Mouse (Mus musculus): ENCODE results near the gene Pga5. TPM values are rescaled to one million over a fixed set of nuclear protein-coding genes. Genes with fewer than 3 reads are reported as not detected.

The Pga5 gene
- polyA plus RNA-seq, 1 experiment from 2014 or later: not detected

- no peaks in the 10 kb centered on the region for H3K9me3 ChIP-seq (ENCODE audit: control insufficient read depth, low read length)
- H3K9ac ChIP-seq (ENCODE audit: low read depth, low read length): no peak overlapping the region
- no peak for ATAC-seq
- H3K4me2 ChIP-seq (ENCODE audit: low read length): no peak overlapping the region
- H3K27ac ChIP-seq (ENCODE audit: low read depth, low read length): no peak overlapping the region
- H3K4me3 ChIP-seq (ENCODE audit: low read length): no peak overlapping the region
- H3K27me3 ChIP-seq (replicated peaks; ENCODE audit: control insufficient read depth, insufficient read depth, low read length): no peaks in the 10 kb centered on the region
- no peaks in the 10 kb centered on the region for H3K36me3 ChIP-seq (ENCODE audit: control insufficient read depth, insufficient read depth, low read length)
- 68% methylated on average over 5 of the region's 5 CpGs for WGBS
- H3K4me1 ChIP-seq (ENCODE audit: control insufficient read depth, insufficient read depth, low read depth, low read length): no peaks in the 10 kb centered on the region
Measured at GRCm38 (mm10) chr19:10661373-10661772, 16.5 kb downstream of the Pga5 start.

DNA sequence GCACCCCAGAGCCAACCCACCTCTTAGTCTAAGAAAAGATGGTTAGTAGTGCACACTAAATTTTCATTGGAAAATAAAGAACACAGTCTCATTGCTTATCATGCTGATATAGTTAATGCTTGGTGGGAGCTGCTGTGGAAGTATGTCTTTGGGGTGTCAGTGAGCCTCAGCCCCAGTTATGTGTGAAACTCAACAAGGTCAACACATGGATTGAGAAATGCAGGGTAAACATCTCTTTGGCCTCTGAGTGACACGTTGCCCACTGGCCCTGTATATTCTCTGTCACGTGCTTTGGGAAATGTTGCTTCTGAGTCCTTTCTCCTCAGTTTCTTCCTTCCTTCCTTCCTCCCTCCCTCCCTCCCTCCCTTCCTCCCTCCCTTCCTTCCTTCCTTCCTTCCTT lies 19.5 kb downstream of the Pga5 start:
- no peak overlapping the region for H3K9ac ChIP-seq (ENCODE audit: low read depth, low read length)
- no peaks in the 10 kb centered on the region for H3K36me3 ChIP-seq (ENCODE audit: control insufficient read depth, insufficient read depth, low read length)
- no peak overlapping the region for H3K27ac ChIP-seq (ENCODE audit: low read depth, low read length)
- H3K4me3 ChIP-seq (ENCODE audit: low read length): no peak overlapping the region
- WGBS: 80% methylated on average over 2 of the region's 2 CpGs
- H3K4me2 ChIP-seq (ENCODE audit: low read length): no peak overlapping the region
- H3K27me3 ChIP-seq (replicated peaks; ENCODE audit: control insufficient read depth, insufficient read depth, low read length): no peaks in the 10 kb centered on the region
- H3K9me3 ChIP-seq (ENCODE audit: control insufficient read depth, low read length): no peaks in the 10 kb centered on the region
- no peak for ATAC-seq
- H3K4me1 ChIP-seq (ENCODE audit: control insufficient read depth, insufficient read depth, low read depth, low read length): no peaks in the 10 kb centered on the region

GRCm38 (mm10) chr19:10657742-10658141 lies 20.1 kb downstream of the Pga5 start:
- Histone ChIP-seq H3K9me3 (ENCODE audit: control insufficient read depth, low read length) (no peaks in the 10 kb centered on the region), H3K36me3 (ENCODE audit: control insufficient read depth, insufficient read depth, low read length) (no peaks in the 10 kb centered on the region), H3K27me3 (replicated peaks; ENCODE audit: control insufficient read depth, insufficient read depth, low read length) (no peaks in the 10 kb centered on the region), H3K9ac (ENCODE audit: low read depth, low read length) (no peak overlapping the region), H3K4me1 (ENCODE audit: control insufficient read depth, insufficient read depth, low read depth, low read length) (no peaks in the 10 kb centered on the region), H3K27ac (ENCODE audit: low read depth, low read length) (no peak overlapping the region), H3K4me2 (ENCODE audit: low read length) (no peak overlapping the region), H3K4me3 (ENCODE audit: low read length) (no peak overlapping the region)
- WGBS: 85% methylated on average over 5 of the region's 5 CpGs
- no peak for ATAC-seq

DNA sequence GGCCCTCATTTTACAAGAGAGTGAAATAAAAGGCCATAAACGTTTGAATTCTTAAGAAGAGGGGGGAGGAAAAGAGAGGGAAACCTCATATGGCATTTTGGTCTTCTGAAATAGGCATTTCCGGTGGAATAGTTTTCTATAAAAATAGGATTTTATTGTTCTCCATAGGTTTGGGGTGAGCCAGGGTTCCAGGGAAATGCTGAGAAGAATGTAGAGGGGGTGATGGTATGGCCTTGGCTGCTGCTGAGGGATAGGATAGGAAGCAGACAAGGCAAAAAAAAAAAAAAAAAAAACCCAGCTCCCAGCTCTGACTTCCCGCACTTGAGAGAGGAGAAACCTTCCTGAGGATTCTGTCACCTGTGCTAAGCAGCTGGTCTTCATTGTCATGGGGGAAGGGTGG lies 21.8 kb downstream of the Pga5 start:
- WGBS: 59% methylated on average over 3 of the region's 3 CpGs
- H3K27ac ChIP-seq (ENCODE audit: low read depth, low read length): no peak overlapping the region
- H3K27me3 ChIP-seq (replicated peaks; ENCODE audit: control insufficient read depth, insufficient read depth, low read length): no peaks in the 10 kb centered on the region
- H3K36me3 ChIP-seq (ENCODE audit: control insufficient read depth, insufficient read depth, low read length): no peaks in the 10 kb centered on the region
- no peak overlapping the region for H3K9ac ChIP-seq (ENCODE audit: low read depth, low read length)
- no peaks in the 10 kb centered on the region for H3K4me1 ChIP-seq (ENCODE audit: control insufficient read depth, insufficient read depth, low read depth, low read length)
- H3K9me3 ChIP-seq (ENCODE audit: control insufficient read depth, low read length): no peaks in the 10 kb centered on the region
- no peak overlapping the region for H3K4me2 ChIP-seq (ENCODE audit: low read length)
- no peak overlapping the region for H3K4me3 ChIP-seq (ENCODE audit: low read length)
- no peak for ATAC-seq

DNA sequence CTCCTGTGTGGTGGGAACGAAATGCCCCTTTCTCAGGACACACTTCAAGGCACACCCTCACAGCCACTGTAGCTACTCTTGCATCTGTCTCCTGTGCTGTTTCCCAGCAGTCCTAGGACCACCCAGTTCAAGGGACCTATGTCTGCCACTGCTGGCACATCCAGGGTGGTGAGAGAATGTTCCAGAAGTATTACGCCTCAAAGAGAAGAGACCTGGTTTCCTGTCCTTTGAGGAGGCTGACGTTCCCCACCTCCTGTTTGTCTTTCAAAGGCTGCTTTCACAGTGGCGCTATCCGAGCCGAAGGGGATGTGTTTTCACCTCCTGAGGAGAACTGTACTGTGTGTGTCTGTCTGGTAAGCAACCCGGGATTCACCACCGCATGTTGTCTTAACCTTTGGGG lies 29.7 kb downstream of the Pga5 start:
- 78% methylated on average over 8 of the region's 8 CpGs for WGBS

DNA sequence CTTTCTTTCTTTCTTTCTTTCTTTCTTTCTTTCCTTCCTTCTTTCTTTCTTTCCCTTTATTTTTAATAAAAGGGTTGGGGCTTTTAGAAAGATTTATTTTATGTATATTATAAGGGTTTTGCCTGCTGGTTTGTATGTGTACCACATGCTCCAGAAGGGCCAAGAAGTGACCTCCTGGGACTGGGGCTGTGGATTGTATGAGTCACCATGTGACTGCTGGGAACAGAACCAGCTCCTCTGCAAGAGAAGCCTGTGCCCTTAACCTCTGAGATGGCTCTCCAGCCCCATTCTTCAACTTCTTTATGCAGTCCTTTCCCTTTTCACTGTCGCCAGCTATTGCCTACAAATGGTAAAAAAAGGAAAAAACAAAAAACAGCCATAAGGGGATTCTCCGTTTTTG lies 32.3 kb downstream of the Pga5 start:
- Histone ChIP-seq H3K36me3 (ENCODE audit: control insufficient read depth, insufficient read depth, low read length) (no peaks in the 10 kb centered on the region), H3K27me3 (replicated peaks; ENCODE audit: control insufficient read depth, insufficient read depth, low read length) (no peaks in the 10 kb centered on the region), H3K4me1 (ENCODE audit: control insufficient read depth, insufficient read depth, low read depth, low read length) (no peaks in the 10 kb centered on the region), H3K9ac (ENCODE audit: low read depth, low read length) (no peak overlapping the region), H3K9me3 (ENCODE audit: control insufficient read depth, low read length) (no peaks in the 10 kb centered on the region), H3K4me3 (ENCODE audit: low read length) (no peak overlapping the region), H3K27ac (ENCODE audit: low read depth, low read length) (no peak overlapping the region), H3K4me2 (ENCODE audit: low read length) (no peak overlapping the region)
- WGBS: 84% methylated on average over 2 of the region's 2 CpGs
- ATAC-seq: no peak

More for the DNA sequence above, 29.7 kb downstream of the Pga5 start:
- ATAC-seq: no peak
- H3K4me3 ChIP-seq (ENCODE audit: low read length): no peak overlapping the region
- H3K27ac ChIP-seq (ENCODE audit: low read depth, low read length): no peak overlapping the region
- no peaks in the 10 kb centered on the region for H3K9me3 ChIP-seq (ENCODE audit: control insufficient read depth, low read length)
- H3K4me2 ChIP-seq (ENCODE audit: low read length): no peak overlapping the region
- no peak overlapping the region for H3K9ac ChIP-seq (ENCODE audit: low read depth, low read length)
- no peaks in the 10 kb centered on the region for H3K36me3 ChIP-seq (ENCODE audit: control insufficient read depth, insufficient read depth, low read length)
- no peaks in the 10 kb centered on the region for H3K4me1 ChIP-seq (ENCODE audit: control insufficient read depth, insufficient read depth, low read depth, low read length)
- no peaks in the 10 kb centered on the region for H3K27me3 ChIP-seq (replicated peaks; ENCODE audit: control insufficient read depth, insufficient read depth, low read length)

DNA sequence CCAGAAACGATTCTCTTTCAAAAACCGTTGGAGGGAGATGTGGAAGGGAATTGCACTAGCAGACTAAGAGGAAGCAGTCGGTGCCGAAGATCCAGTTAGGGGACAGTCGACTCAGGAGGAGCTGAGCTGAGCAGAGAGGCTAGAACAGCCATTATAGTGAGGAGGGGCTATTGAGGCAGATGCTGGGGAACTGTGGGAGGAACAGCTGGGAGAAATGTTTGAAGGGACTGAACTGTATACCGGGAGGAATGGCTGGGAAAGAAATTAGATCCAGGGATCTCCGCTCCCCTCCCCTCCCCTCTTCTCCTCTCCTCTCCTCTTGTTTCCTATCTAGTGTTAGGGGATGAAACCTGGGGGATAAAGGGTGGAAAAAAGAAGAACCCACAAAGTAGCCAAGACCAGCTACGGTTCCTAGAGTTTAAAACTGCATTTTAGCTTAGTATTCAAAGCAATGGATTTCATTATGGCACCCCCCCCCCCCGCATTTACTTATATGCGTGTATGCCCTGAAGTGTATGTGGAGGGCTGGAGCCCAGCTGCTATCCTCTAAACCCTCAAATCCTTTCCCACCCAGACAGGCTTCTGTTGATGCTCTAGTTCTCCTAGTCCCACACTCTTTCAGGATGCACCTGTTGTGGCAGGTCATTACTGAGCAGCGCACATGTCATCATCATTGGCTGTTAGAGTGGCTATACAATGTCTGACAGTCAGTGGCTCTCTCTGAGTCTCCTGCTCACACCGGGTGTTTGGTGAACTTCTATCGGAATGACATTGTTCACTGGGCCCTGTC lies 37.1 kb downstream of the Pga5 start:
- no peak for ATAC-seq
- H3K9me3 ChIP-seq (ENCODE audit: control insufficient read depth, low read length): no peaks in the 10 kb centered on the region
- H3K9ac ChIP-seq (ENCODE audit: low read depth, low read length): no peak overlapping the region
- H3K4me2 ChIP-seq (ENCODE audit: low read length): no peak overlapping the region
- H3K4me1 ChIP-seq (ENCODE audit: control insufficient read depth, insufficient read depth, low read depth, low read length): peaks cover 3% of the 10 kb centered on the region; the same call in 1 of the 2 replicates
- H3K27me3 ChIP-seq (replicated peaks; ENCODE audit: control insufficient read depth, insufficient read depth, low read length): no peaks in the 10 kb centered on the region
- H3K36me3 ChIP-seq (ENCODE audit: control insufficient read depth, insufficient read depth, low read length): no peaks in the 10 kb centered on the region
- 49% methylated on average over 13 of the region's 13 CpGs for WGBS
- H3K27ac ChIP-seq (ENCODE audit: low read depth, low read length): no peak overlapping the region
- H3K4me3 ChIP-seq (ENCODE audit: low read length): no peak overlapping the region

DNA sequence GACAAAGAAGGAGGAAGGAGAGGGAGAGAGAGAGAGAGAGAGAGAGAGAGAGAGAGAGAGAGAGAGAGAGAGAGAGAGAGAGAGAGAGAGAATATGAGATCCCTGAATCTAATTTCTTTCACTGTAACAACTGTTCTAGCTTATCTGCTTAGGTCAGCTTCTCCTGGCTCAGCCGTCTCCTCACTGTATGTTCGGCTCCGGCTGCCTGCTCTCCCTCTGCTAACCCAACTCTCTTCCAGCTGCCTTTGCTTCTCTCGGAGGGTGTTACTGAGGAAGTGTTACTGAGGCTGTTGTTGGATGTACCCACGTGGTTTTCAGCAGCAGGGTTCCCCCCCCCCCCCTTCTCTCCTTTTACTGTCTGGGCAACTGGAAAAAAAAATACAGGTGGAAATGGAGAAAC lies 37.8 kb downstream of the Pga5 start:
- no peaks in the 10 kb centered on the region for H3K36me3 ChIP-seq (ENCODE audit: control insufficient read depth, insufficient read depth, low read length)
- 9% methylated on average over 5 of the region's 5 CpGs for WGBS
- H3K4me2 ChIP-seq (ENCODE audit: low read length): no peak overlapping the region
- H3K9ac ChIP-seq (ENCODE audit: low read depth, low read length): no peak overlapping the region
- H3K27me3 ChIP-seq (replicated peaks; ENCODE audit: control insufficient read depth, insufficient read depth, low read length): no peaks in the 10 kb centered on the region
- H3K27ac ChIP-seq (ENCODE audit: low read depth, low read length): no peak overlapping the region
- H3K9me3 ChIP-seq (ENCODE audit: control insufficient read depth, low read length): no peaks in the 10 kb centered on the region
- peaks cover 7% of the 10 kb centered on the region for H3K4me1 ChIP-seq (ENCODE audit: control insufficient read depth, insufficient read depth, low read depth, low read length)
- no peak for ATAC-seq
- H3K4me3 ChIP-seq (ENCODE audit: low read length): no peak overlapping the region

DNA sequence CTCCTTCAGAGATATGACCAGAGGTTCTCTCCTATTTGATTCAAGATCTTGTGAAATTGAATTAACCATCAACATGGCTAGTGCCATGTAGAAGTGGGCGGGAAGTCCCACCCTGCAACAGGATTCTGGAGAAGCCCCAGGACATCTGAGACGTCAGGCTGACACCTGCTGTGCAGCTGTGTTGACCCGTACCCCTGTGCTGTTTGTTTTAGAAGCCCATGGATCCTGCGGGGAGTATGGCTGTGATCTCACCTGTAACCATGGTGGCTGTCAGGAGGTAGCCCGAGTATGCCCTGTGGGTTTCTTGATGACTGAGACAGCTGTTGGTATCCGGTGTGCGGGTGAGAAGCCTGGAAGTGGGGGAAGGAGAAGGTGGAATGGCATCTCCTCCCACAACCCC lies 40.0 kb downstream of the Pga5 start:
- no peak overlapping the region for H3K9ac ChIP-seq (ENCODE audit: low read depth, low read length)
- no peaks in the 10 kb centered on the region for H3K9me3 ChIP-seq (ENCODE audit: control insufficient read depth, low read length)
- H3K27ac ChIP-seq (ENCODE audit: low read depth, low read length): no peak overlapping the region
- no peak overlapping the region for H3K4me2 ChIP-seq (ENCODE audit: low read length)
- 64% methylated on average over 7 of the region's 7 CpGs for WGBS
- peaks cover 17% of the 10 kb centered on the region for H3K4me1 ChIP-seq (ENCODE audit: control insufficient read depth, insufficient read depth, low read depth, low read length)
- no peak for ATAC-seq
- H3K4me3 ChIP-seq (ENCODE audit: low read length): no peak overlapping the region
- no peaks in the 10 kb centered on the region for H3K27me3 ChIP-seq (replicated peaks; ENCODE audit: control insufficient read depth, insufficient read depth, low read length)
- H3K36me3 ChIP-seq (ENCODE audit: control insufficient read depth, insufficient read depth, low read length): no peaks in the 10 kb centered on the region

Measured in hindbrain, embryonic 16.5 days (tissue).